Mouse (Mus musculus): ENCODE results near the gene Baz2b. TPM values are rescaled to one million over a fixed set of nuclear protein-coding genes. Genes with fewer than 3 reads are reported as not detected.

The Baz2b gene
- polyA plus RNA-seq, 3 experiments from 2014 or later: 18.1 to 36.0 (median 30.1) TPM

GRCm38 (mm10) chr2:60128631-60129030, 81.0 kb downstream of the Baz2b start:
- no peak for ATAC-seq

GRCm38 (mm10) chr2:60126831-60127230, 82.8 kb downstream of the Baz2b start:
- ATAC-seq: no peak

- no peak for ATAC-seq
These were observed 83.3 kb downstream of the Baz2b start for GRCm38 (mm10) chr2:60126292-60126691.

GRCm38 (mm10) chr2:60125049-60126004, 84.3 kb downstream of the Baz2b start:
- peak; percentile 59 for ATAC-seq

GRCm38 (mm10) chr2:60124648-60125048, 85.0 kb downstream of the Baz2b start:
- ATAC-seq: peak; percentile 15

- no peak for ATAC-seq
These were observed 85.6 kb downstream of the Baz2b start for GRCm38 (mm10) chr2:60123911-60124647.

GRCm38 (mm10) chr2:60123061-60123874, 86.4 kb downstream of the Baz2b start:
- ATAC-seq: no peak

- no peak for ATAC-seq
These were observed 87.5 kb downstream of the Baz2b start for GRCm38 (mm10) chr2:60122188-60122587.

- ATAC-seq: no peak
These were observed 89.0 kb downstream of the Baz2b start for GRCm38 (mm10) chr2:60120681-60121080.

- ATAC-seq: no peak
These were observed 90.7 kb downstream of the Baz2b start for GRCm38 (mm10) chr2:60118684-60119558.

GRCm38 (mm10) chr2:60117867-60118266, 91.8 kb downstream of the Baz2b start:
- ATAC-seq: no peak

- no peak for ATAC-seq
These were observed 93.6 kb downstream of the Baz2b start for GRCm38 (mm10) chr2:60115891-60116554.

GRCm38 (mm10) chr2:60114901-60115300, 94.7 kb downstream of the Baz2b start:
- ATAC-seq: no peak

- no peak for ATAC-seq
These were observed 95.7 kb downstream of the Baz2b start for GRCm38 (mm10) chr2:60113661-60114560.

GRCm38 (mm10) chr2:60112116-60112515, 97.5 kb downstream of the Baz2b start:
- ATAC-seq: no peak

GRCm38 (mm10) chr2:60109001-60109400, 100.6 kb downstream of the Baz2b start:
- no peak for ATAC-seq

- ATAC-seq: no peak
These were observed 113.0 kb downstream of the Baz2b start for GRCm38 (mm10) chr2:60096625-60097024.

- no peak for ATAC-seq
These were observed 119.4 kb downstream of the Baz2b start for GRCm38 (mm10) chr2:60090280-60090679.

GRCm38 (mm10) chr2:60089528-60090247, 120.0 kb downstream of the Baz2b start:
- no peak for ATAC-seq
